Mouse (Mus musculus) lung, postnatal 0 days (tissue): Measurements from ENCODE around the gene Marveld2. TPM values are rescaled to one million over a fixed set of nuclear protein-coding genes. Genes with fewer than 3 reads are reported as not detected.

Experiments used
- ATAC-seq: fragments of 200-750 bp; cut with Nextera tagmentation; 2 replicates; pipeline ENCODE4 v1.8.0; 2017; ENCODE audit warnings: moderate library complexity
- DNase-seq: peaks from one replicate; pipeline ENCODE4 v3.0.0-alpha.2; 2016; ENCODE audit warnings: low spot score
- H3K27ac ChIP-seq: fragments of 300-500 bp; sonication (generic); 2 replicates; pipeline ENCODE4 v1.5.1; 2014; ENCODE audit warnings: antibody characterized with exemption, mild to moderate bottlenecking, low read length, mixed read lengths
- H3K27me3 ChIP-seq: fragments of 300-500 bp; sonication (generic); replicated peaks from 2 replicates; pipeline ENCODE4 v1.6.1; 2014; ENCODE audit warnings: low read length, mixed read lengths; ENCODE audit not compliant: insufficient read depth
- H3K36me3 ChIP-seq: fragments of 300-500 bp; sonication (generic); 2 replicates; pipeline ENCODE4 v1.6.1; 2014; ENCODE audit warnings: low read length, mixed read lengths; ENCODE audit not compliant: insufficient read depth
- H3K4me1 ChIP-seq: fragments of 300-500 bp; sonication (generic); 2 replicates; pipeline ENCODE4 v1.6.1; 2014; ENCODE audit warnings: antibody characterized with exemption, low read depth, low read length, mixed read lengths; ENCODE audit not compliant: insufficient read depth
- H3K4me2 ChIP-seq: fragments of 300-500 bp; sonication (generic); replicated peaks from 2 replicates; pipeline ENCODE4 v1.6.1; 2014; ENCODE audit warnings: low read depth, mild to moderate bottlenecking, low read length, moderate library complexity, mixed read lengths
- H3K4me3 ChIP-seq: fragments of 300-500 bp; sonication (generic); 2 replicates; pipeline ENCODE4 v1.5.1; 2014; ENCODE audit warnings: low read depth, low read length
- H3K9ac ChIP-seq: fragments of 300-500 bp; sonication (generic); replicated peaks from 2 replicates; pipeline ENCODE4 v1.6.1; 2014; ENCODE audit warnings: low read depth, mild to moderate bottlenecking
- H3K9me3 ChIP-seq: fragments of 300-500 bp; sonication (generic); 2 replicates; pipeline ENCODE4 v1.6.1; 2016; ENCODE audit warnings: low read length, mixed read lengths
- CTCF ChIP-seq: IDR thresholded peaks from 2 replicates; pipeline ENCODE4 v1.5.1; 2016; ENCODE audit warnings: antibody characterized with exemption, mild to moderate bottlenecking
- EP300 ChIP-seq: IDR thresholded peaks from 2 replicates; pipeline ENCODE4 v1.6.1; 2016; ENCODE audit warnings: antibody characterized with exemption, mild to moderate bottlenecking, control low read depth
- WGBS: fragments of 180-500 bp; shearing (Covaris S2); extraction: QIAGEN DNeasy Blood & Tissue Kit; methylation state at CpG from one replicate; pipeline ENCODE4 v1.1.7; 2014; 5-methylcytosine and 5-hydroxymethylcytosine counted together
- polyA plus RNA-seq: library from polyadenylated mRNA; unstranded; fragments of >200 nt; fragmentation: Nextera tagmentation; extraction: Ambion mirVana; gene quantifications from 2 replicates; pipeline ENCODE4 v1.2.1, GENCODE M21; 2015

Marveld2 gene
- polyA plus RNA-seq, 1 experiment from 2014 or later = 11.8 TPM

GRCm38 (mm10) chr13:100602239-100602902, 14.4 kb downstream of the Marveld2 start:
- 71% methylated on average over 5 of the region's 5 CpGs for WGBS
- no peak; the same call in 1 of the 2 replicates for ATAC-seq

GRCm38 (mm10) chr13:100601034-100601433, 15.7 kb downstream of the Marveld2 start:
- H3K4me2 ChIP-seq = peak overlapping the region; percentile 29; the same call in 1 of the 2 replicates
- no peak for ATAC-seq

More at GRCm38 (mm10) chr13:100602239-100602902, 14.4 kb downstream of the Marveld2 start:
- no peak overlapping the region for H3K9ac ChIP-seq
- no peak overlapping the region for H3K27ac ChIP-seq
- no peak for DNase-seq
- no peaks in the 10 kb centered on the region for H3K4me1 ChIP-seq
- H3K36me3 ChIP-seq = no peaks in the 10 kb centered on the region
- no peak overlapping the region for H3K4me2 ChIP-seq
- no peaks in the 10 kb centered on the region for H3K27me3 ChIP-seq
- no peaks in the 10 kb centered on the region for H3K9me3 ChIP-seq
- H3K4me3 ChIP-seq = no peak overlapping the region
- no peak for TF ChIP-seq CTCF
- TF ChIP-seq EP300 = no peak

GRCm38 (mm10) chr13:100600317-100600716, 16.5 kb downstream of the Marveld2 start:
- WGBS = 62% methylated on average over 12 of the region's 12 CpGs

More at GRCm38 (mm10) chr13:100601034-100601433, 15.7 kb downstream of the Marveld2 start:
- no peak for DNase-seq
- Histone ChIP-seq H3K4me3 (no peak overlapping the region), H3K36me3 (no peaks in the 10 kb centered on the region), H3K27ac (peak overlapping the region; percentile 12; the same call in 1 of the 2 replicates), H3K9ac (no peak overlapping the region), H3K4me1 (no peaks in the 10 kb centered on the region), H3K27me3 (no peaks in the 10 kb centered on the region), H3K9me3 (no peaks in the 10 kb centered on the region)
- no peak for TF ChIP-seq CTCF
- WGBS = 48% methylated on average over 8 of the region's 8 CpGs

GRCm38 (mm10) chr13:100597284-100597683, 19.5 kb downstream of the Marveld2 start:
- no peak for ATAC-seq
- no peak overlapping the region for H3K4me3 ChIP-seq
- H3K27ac ChIP-seq = no peak overlapping the region
- DNase-seq = no peak
- no peak for TF ChIP-seq EP300
- TF ChIP-seq CTCF = no peak
- no peaks in the 10 kb centered on the region for H3K4me1 ChIP-seq
- H3K4me2 ChIP-seq = no peak overlapping the region
- WGBS = 78% methylated on average over 9 of the region's 9 CpGs
- H3K36me3 ChIP-seq = no peaks in the 10 kb centered on the region
- H3K9me3 ChIP-seq = no peaks in the 10 kb centered on the region
- no peaks in the 10 kb centered on the region for H3K27me3 ChIP-seq
- no peak overlapping the region for H3K9ac ChIP-seq

More at GRCm38 (mm10) chr13:100600317-100600716, 16.5 kb downstream of the Marveld2 start:
- Histone ChIP-seq H3K4me2 (0 out of 2 replicates have a peak overlapping the region, but pooled peaks have one; percentile 29), H3K36me3 (no peaks in the 10 kb centered on the region), H3K4me1 (no peaks in the 10 kb centered on the region), H3K27ac (0 out of 2 replicates have a peak overlapping the region, but pooled peaks have one; percentile 12), H3K9ac (no peak overlapping the region), H3K4me3 (no peak overlapping the region), H3K27me3 (no peaks in the 10 kb centered on the region), H3K9me3 (no peaks in the 10 kb centered on the region)
- ATAC-seq (peak; percentile 33; the same call in 1 of the 2 replicates), DNase-seq (no peak)
- TF ChIP-seq CTCF (no peak), EP300 (no peak)

GRCm38 (mm10) chr13:100595552-100595885, 21.3 kb downstream of the Marveld2 start:
- H3K27ac ChIP-seq = no peak overlapping the region

GRCm38 (mm10) chr13:100594838-100595551, 21.8 kb downstream of the Marveld2 start:
- Histone ChIP-seq H3K9me3 (no peaks in the 10 kb centered on the region), H3K4me3 (no peak overlapping the region), H3K4me1 (no peaks in the 10 kb centered on the region), H3K4me2 (no peak overlapping the region), H3K36me3 (no peaks in the 10 kb centered on the region), H3K9ac (no peak overlapping the region), H3K27ac (no peak overlapping the region), H3K27me3 (no peaks in the 10 kb centered on the region)
- 68% methylated on average over 5 of the region's 5 CpGs for WGBS
- no peak for DNase-seq
- TF ChIP-seq EP300 (no peak), CTCF (no peak)
- ATAC-seq = no peak

More at GRCm38 (mm10) chr13:100595552-100595885, 21.3 kb downstream of the Marveld2 start:
- 84% methylated on average over 3 of the region's 3 CpGs for WGBS
- H3K4me3 ChIP-seq = no peak overlapping the region
- no peak overlapping the region for H3K9ac ChIP-seq
- no peaks in the 10 kb centered on the region for H3K9me3 ChIP-seq
- DNase-seq (no peak), ATAC-seq (no peak)
- no peaks in the 10 kb centered on the region for H3K4me1 ChIP-seq
- H3K36me3 ChIP-seq = no peaks in the 10 kb centered on the region
- no peak overlapping the region for H3K4me2 ChIP-seq
- TF ChIP-seq EP300 (no peak), CTCF (no peak)
- no peaks in the 10 kb centered on the region for H3K27me3 ChIP-seq
